Mouse (Mus musculus): ENCODE data around the gene Pcx.

Pcx gene

DNA sequence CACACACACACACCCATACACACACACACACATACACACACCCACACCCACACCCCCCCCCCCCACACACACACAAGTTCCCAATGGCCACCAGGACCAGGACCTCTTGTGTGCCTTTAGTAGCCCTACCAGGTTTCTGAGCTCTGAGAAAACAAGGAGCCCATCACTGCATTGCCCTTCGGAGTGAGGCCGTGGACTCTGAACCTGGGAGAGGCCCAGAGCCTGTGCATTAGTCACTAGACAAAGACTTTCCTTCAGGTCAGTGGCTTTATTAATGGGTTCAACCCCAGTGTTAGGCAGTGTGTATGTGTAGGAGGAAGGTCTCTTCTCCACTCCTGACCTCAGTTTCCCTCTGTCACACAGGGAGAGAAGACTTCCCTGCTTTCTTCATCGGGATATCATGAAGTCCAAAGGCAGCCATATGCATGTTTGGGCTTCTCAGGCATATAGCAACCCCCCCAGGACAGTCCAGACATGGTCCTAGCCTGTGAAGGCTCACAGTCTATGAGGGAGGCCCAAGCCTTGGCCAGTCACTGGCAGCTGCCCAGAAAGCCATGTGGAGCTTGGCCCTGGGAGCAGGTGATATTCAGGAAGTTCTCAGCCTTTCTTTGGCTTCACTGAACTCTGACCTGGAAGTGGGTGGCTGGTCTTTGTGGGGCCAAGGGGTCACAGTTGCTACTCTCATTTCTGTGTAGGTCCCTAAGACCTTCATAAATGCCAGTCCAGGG is 13.6 kb upstream of the Pcx start:
- no peak for DNase-seq (ENCODE audit: low read depth, low spot score)

- DNase-seq (ENCODE audit: low read depth, low spot score): peak; percentile 87
These were observed 12.9 kb upstream of the Pcx start for GRCm38 (mm10) chr19:4497263-4497973.

GRCm38 (mm10) chr19:4498062-4498933 is 12.0 kb upstream of the Pcx start, which contains the start of gene 2010003K11Rik:
Gene 2010003K11Rik, minus strand, starts transcription at chr19:4498583.
- no peak for DNase-seq (ENCODE audit: low read depth, low spot score)

- no peak for DNase-seq (ENCODE audit: low read depth, low spot score)
These were observed 7.6 kb upstream of the Pcx start for GRCm38 (mm10) chr19:4502701-4503100.

GRCm38 (mm10) chr19:4504830-4505229 is 5.4 kb upstream of the Pcx start:
- no peak for DNase-seq (ENCODE audit: low read depth, low spot score)

GRCm38 (mm10) chr19:4507746-4508145 is 2.5 kb upstream of the Pcx start:
- no peak for DNase-seq (ENCODE audit: low read depth, low spot score)

DNA sequence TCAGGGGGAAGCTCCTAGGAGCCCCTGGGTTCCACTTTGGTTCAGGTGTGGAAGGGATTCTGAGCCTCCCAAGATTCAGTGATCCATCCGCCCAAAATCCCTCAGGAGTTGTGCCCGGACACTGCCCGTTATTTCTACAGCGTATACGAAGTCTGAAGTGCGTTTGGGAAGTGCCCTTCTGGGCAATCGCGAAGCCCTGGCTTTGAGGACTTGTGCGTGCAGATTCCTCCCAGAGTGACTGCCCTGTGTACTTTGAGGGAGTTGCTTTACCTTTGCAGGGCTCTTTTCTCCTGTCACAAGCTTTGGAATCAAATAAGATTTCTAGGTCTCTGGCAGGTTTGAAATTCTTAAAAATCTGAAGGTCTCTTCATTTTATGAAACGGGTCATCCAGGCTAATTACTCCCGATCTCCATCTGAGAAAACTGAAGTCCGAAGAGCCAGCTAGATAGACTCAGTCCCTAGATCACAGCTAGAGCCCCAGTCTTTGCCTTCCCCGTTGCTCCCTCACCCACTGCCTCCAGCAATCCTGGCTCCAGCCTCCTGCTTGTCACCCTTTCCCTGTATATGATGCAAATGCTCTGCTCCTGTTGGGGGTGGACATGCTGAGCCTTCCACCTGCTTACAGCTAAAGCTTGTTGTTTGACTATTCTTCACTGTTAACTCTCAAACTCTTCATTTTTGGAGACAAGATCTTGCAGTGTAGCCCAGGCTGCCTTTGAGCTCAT is 1.0 kb downstream of the Pcx start:
- DNase-seq (ENCODE audit: low read depth, low spot score): no peak

GRCm38 (mm10) chr19:4513236-4513858 is 3.1 kb downstream of the Pcx start:
- no peak for DNase-seq (ENCODE audit: low read depth, low spot score)

GRCm38 (mm10) chr19:4515746-4516145 is 5.5 kb downstream of the Pcx start:
- DNase-seq (ENCODE audit: low read depth, low spot score): peak; percentile 10

DNA sequence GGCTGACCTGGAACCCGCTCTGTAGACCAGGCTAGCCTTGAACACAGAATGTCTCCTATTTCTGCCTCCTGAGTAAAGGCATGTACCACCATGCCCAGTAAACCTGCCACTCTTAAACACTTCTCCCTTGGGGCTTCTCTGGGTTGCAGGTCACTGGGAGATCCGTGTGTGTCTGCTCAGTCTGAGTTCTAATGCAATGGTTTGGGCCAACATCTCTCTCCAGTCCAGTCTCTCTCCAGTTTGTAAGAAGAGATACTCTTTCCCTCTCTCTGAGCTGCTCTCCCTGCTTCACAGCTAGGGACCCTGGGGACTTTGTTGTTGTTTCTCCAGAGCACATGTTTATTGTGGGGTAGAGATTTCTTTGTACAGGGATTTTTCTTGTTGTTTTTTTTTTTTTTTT is 6.0 kb downstream of the Pcx start:
- DNase-seq (ENCODE audit: low read depth, low spot score): no peak

DNA sequence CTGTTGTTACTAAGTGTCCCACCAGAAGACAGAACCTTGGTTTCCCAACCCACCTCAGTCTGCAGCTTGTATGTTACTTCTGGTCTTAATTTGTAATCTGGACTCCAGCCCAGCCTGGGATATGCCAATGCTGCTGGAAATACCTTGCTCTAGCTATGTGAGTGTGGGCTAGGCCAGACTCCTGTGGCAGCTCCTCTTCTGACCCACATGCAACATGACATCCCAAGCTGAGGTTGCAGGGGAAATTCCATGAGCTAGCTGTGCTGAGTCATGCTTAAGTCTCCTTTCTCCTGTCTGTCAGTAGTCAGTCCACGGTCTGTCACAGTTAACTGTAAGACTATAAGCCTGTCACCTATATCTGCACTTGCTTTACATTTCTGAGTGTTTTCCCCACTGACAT is 7.2 kb downstream of the Pcx start:
- DNase-seq (ENCODE audit: low read depth, low spot score): peak; percentile 11

- DNase-seq (ENCODE audit: low read depth, low spot score): no peak
These were observed 11.3 kb downstream of the Pcx start for GRCm38 (mm10) chr19:4521426-4522050.

DNA sequence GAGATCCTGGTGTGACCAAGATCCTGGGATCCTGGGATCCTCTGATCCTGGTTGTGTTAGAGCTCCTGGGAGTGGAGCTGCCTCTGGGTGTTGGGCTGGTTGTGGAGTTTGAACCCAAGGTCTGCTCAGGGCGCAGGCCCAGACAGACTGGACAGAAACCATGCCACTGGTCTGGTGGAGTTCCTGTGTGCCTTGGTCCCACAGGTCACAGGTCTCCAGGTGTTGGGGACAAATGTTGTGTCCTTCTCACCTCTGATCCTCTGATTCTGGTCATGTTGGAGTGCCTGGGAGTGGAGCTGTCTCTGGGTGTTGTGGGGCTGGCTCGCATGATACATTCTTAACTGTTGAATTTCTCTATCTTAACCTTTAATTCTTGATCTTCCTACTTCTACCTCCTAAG is 24.4 kb downstream of the Pcx start:
- DNase-seq (ENCODE audit: low read depth, low spot score): no peak

- DNase-seq (ENCODE audit: low read depth, low spot score): no peak
These were observed 25.6 kb downstream of the Pcx start for GRCm38 (mm10) chr19:4535922-4536321.

DNA sequence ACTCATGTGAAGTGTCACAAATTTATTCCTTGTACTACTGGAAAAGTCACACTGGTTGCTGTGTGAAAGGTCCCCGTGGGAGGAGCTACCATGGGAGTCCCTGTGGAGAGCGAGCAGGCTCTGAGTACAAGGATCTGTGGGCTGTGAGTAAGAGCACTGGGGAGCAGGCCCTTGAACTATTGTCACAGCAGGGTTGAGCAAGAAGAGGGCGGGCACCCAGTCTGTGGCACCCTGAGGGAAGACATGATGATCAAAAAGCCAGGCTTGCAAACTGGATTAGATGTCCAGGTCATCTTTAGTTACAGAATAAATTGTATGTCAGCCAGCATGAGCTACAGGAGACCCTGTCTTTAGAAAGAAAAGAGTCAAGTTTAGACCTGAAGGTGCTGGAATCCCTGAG is 26.3 kb downstream of the Pcx start:
- DNase-seq (ENCODE audit: low read depth, low spot score): no peak

- DNase-seq (ENCODE audit: low read depth, low spot score): peak; percentile 82
These were observed 30.0 kb downstream of the Pcx start for GRCm38 (mm10) chr19:4540263-4540662.

- no peak for DNase-seq (ENCODE audit: low read depth, low spot score)
These were observed 30.7 kb downstream of the Pcx start for GRCm38 (mm10) chr19:4540992-4541391.

DNA sequence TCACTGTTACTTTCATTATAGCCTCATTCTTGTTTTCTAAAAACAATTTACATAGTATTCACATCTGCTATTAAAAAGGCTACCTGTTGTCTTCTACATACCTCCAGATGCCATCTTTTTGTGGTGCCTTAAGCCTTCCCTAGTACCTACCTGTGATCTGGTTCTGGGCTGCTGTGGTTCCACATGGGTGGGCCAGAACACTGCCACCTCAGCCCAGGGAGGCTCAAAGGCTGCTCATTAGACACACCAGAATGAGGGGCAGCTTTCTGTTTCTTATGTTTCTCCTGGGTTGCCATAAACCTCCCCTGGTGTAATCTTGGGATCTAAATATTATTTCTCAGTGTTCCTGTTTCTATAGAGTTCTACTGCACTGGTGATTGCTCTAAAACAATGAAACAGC is 31.8 kb downstream of the Pcx start:
- no peak for DNase-seq (ENCODE audit: low read depth, low spot score)

- no peak for DNase-seq (ENCODE audit: low read depth, low spot score)
These were observed 34.8 kb downstream of the Pcx start for GRCm38 (mm10) chr19:4545091-4545490.

- DNase-seq (ENCODE audit: low read depth, low spot score): no peak
These were observed 35.6 kb downstream of the Pcx start for GRCm38 (mm10) chr19:4545841-4546240.

DNA sequence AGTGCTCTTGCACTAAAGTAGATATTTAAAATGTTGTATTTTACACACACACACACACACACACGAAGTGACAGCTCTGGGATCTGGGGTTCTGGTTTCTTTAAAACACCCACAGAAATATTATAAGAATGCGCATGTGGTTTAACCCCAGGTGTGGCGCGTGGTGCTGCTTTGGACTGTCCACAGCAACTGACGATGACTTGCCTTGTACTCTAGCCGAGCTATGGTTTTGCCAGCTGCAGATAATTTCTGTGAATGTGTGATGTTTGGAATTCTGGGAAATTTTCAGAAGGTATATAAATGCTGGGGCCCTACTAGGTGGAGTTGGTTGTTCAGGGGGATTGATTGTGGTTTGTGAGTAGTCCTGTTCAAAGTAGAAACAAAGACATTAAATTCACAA is 37.5 kb downstream of the Pcx start:
- DNase-seq (ENCODE audit: low read depth, low spot score): no peak
